In the genomic region with DNA sequence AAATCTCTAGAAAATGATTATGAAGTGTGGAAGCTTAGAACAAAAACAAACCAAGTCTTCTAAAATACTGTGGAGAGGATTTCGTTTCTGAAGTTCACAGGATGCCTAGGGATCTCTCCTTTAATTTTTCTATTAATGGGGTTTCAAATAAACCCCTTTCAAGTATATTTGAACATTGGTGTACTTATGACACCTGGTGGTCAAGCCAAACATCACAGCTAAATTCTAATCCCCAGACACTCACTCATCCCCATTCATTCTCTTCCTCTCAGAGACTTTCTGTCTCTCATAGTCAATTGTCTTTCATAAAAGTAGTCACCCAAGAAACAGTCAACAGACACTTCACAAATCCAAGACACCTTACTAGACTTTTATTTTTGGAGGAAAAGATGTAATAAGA, we compare ENCODE assay signal across 8 mouse cellular contexts. TPM values are rescaled to one million over a fixed set of nuclear protein-coding genes. Genes with fewer than 3 reads are reported as not detected.
DNase-seq lines count a peak whose midpoint lies in the region; ATAC-seq and TF ChIP-seq lines count a peak whose summit lies in the region.
"Had no signal": no experiment of that assay in that cellular context is flagged by ENCODE, and none has a peak within 500 bp of the region (broad histone marks: within the 10 kb centered on the region; RNA-seq: fewer than 3 reads in every experiment).

No protein-coding gene starts in this region.

- no peak for TF ChIP-seq POLR2A in kidney, adult 2 months (IDR thresholded peaks at IDR 0.05; ENCODE audit: low read depth, low read length)

- H3K4me1 ChIP-seq in kidney, adult 2 months (ENCODE audit: control insufficient read depth, insufficient read depth, low read length) = no peaks in the 10 kb centered on the region

- H3K27me3 ChIP-seq in kidney, adult 2 months (replicated peaks; ENCODE audit: control insufficient read depth, insufficient read depth, low read length) = no peaks in the 10 kb centered on the region

- no peak for TF ChIP-seq CTCF in kidney, adult 2 months (conservative IDR thresholded peaks at IDR 0.05; ENCODE audit: insufficient read depth, insufficient read length, low read depth, low read length)

- no peaks in the 10 kb centered on the region for H3K36me3 ChIP-seq in kidney, adult 2 months (ENCODE audit: control insufficient read depth, insufficient read depth, low read length)

- intact Hi-C loops in left cerebral cortex, postnatal 10 days (cut with DNase I) = loop anchor here (5.0 kb wide), 1 partner anchor 371 kb away; no protein-coding TSS in a partner anchor

- no peak for ATAC-seq in erythroblast, adult 5-6 weeks (replicated peaks; ENCODE audit: low FRiP score, poor library complexity, severe bottlenecking)

- WGBS in kidney, adult 2 months = 0% methylated on average over 1 of the region's 1 CpGs

- no peak overlapping the region for H3K27ac ChIP-seq in kidney, adult 2 months (ENCODE audit: insufficient read depth, low read depth, low read length)

- H3K4me3 ChIP-seq in kidney, adult 2 months (ENCODE audit: insufficient read depth, low read depth, low read length) = no peak overlapping the region

- peak; percentile 12 for DNase-seq in kidney, adult 2 months
- no peak for DNase-seq in kidney, adult 11 months
- peak; percentile 63 for DNase-seq in 3T3-L1 (ENCODE audit: low read depth, low spot score)
- DNase-seq in A20 (ENCODE audit: low read depth, low spot score) = peak; percentile 38
- DNase-seq in forelimb bud, embryonic 11.5 days (ENCODE audit: low read depth, low spot score) = peak; percentile 25
- DNase-seq in left cerebral cortex, postnatal 10 days (ENCODE audit: extremely low spot score in 1 of 2, low spot score in 2 of 2) = no peak
- DNase-seq: cerebellum, adult 9-10 months had no signal

RNA-seq across cellular contexts. Expression of a gene that starts 19.6 kb away (rescaled TPM):
- polyA plus RNA-seq in kidney, adult 2 months (2012; rRNA removed) = 1.2 and 2.7 TPM in 2 replicates
- total RNA-seq in erythroblast, adult 5-6 weeks (2015; ENCODE audit: low replicate concordance) = 1.5 and 2.5 TPM in 2 replicates
- total RNA-seq in erythroblast, adult 5-6 weeks (2017; ENCODE audit: low replicate concordance) = 0.98 and 1.2 TPM in 2 replicates
- total RNA-seq in left cerebral cortex, postnatal 10 days (2021) = 1 to 10 TPM in 1 of 2 experiments, under 1 TPM in 1; 0.85 to 1.4 TPM

Comparison
In these comparisons a context has a peak if more than half of its experiments do, and no peak if none do; other contexts are left out.
1. DNase-seq: peak in kidney, adult 2 months (single experiment), 3T3-L1 (single experiment), A20 (single experiment) and forelimb bud, embryonic 11.5 days (single experiment); none in kidney, adult 11 months (single experiment) and left cerebral cortex, postnatal 10 days (0 of 2).